Mouse (Mus musculus) stomach, postnatal 0 days (tissue): ENCODE data around the gene Pde4b. TPM values are rescaled to one million over a fixed set of nuclear protein-coding genes. Genes with fewer than 3 reads are reported as not detected.

ENCODE experiments used
- ATAC-seq: fragments of 200-750 bp; cut with Nextera tagmentation; 2 replicates; pipeline ENCODE4 v1.8.0; 2017; ENCODE audit not compliant: low FRiP score, low TSS enrichment
- DNase-seq: peaks from one replicate; pipeline ENCODE4 v3.0.0-alpha.2; 2016; ENCODE audit warnings: low spot score
- H3K27ac ChIP-seq: fragments of 300-500 bp; sonication (generic); replicated peaks from 2 replicates; pipeline ENCODE4 v1.5.1; 2014; ENCODE audit warnings: mild to moderate bottlenecking, control low read depth
- H3K27me3 ChIP-seq: fragments of 300-500 bp; sonication (generic); 2 replicates; pipeline ENCODE4 v1.6.1; 2014; ENCODE audit warnings: low read length; ENCODE audit not compliant: control insufficient read depth, insufficient read depth
- H3K36me3 ChIP-seq: fragments of 300-500 bp; sonication (generic); 2 replicates; pipeline ENCODE4 v1.6.1; 2014; ENCODE audit warnings: low read length, mixed read lengths; ENCODE audit not compliant: control insufficient read depth, insufficient read depth
- H3K4me1 ChIP-seq: fragments of 300-500 bp; sonication (generic); replicated peaks from 2 replicates; pipeline ENCODE4 v1.6.1; 2014; ENCODE audit warnings: antibody characterized with exemption; ENCODE audit not compliant: control insufficient read depth, insufficient read depth
- H3K4me2 ChIP-seq: fragments of 300-500 bp; sonication (generic); replicated peaks from 2 replicates; pipeline ENCODE4 v1.6.1; 2014; ENCODE audit warnings: low read depth, mild to moderate bottlenecking, control low read depth, moderate library complexity
- H3K4me3 ChIP-seq: fragments of 300-500 bp; sonication (generic); 2 replicates; pipeline ENCODE4 v1.5.1; 2014; ENCODE audit warnings: low read depth, low read length, control low read depth
- H3K9ac ChIP-seq: fragments of 300-500 bp; sonication (generic); 2 replicates; pipeline ENCODE4 v1.6.1; 2014; ENCODE audit warnings: mild to moderate bottlenecking, low read length, control low read depth, mixed read lengths
- H3K9me3 ChIP-seq: fragments of 300-500 bp; sonication (generic); 2 replicates; pipeline ENCODE4 v1.6.1; 2016; ENCODE audit warnings: low read length; ENCODE audit not compliant: control insufficient read depth
- CTCF ChIP-seq: IDR thresholded peaks from 2 replicates; pipeline ENCODE4 v1.5.1; 2016; ENCODE audit warnings: antibody characterized with exemption, low read depth, mild to moderate bottlenecking, moderate library complexity
- EP300 ChIP-seq: optimal IDR thresholded peaks from 2 replicates; pipeline ENCODE3; 2016; ENCODE audit warnings: antibody characterized with exemption
- WGBS: fragments of 180-500 bp; shearing (Covaris S2); extraction: QIAGEN DNeasy Blood & Tissue Kit; methylation state at CpG from one replicate; pipeline ENCODE4 v1.1.7; 2014; 5-methylcytosine and 5-hydroxymethylcytosine counted together
- polyA plus RNA-seq: library from polyadenylated mRNA; unstranded; fragments of >200 nt; fragmentation: Nextera tagmentation; extraction: Ambion mirVana; gene quantifications from 2 replicates; pipeline ENCODE4 v1.2.1, GENCODE M21; 2015

Pde4b gene
- polyA plus RNA-seq, 1 experiment from 2014 or later = 9.1 TPM

- WGBS = 59% methylated on average over 2 of the region's 2 CpGs
- Histone ChIP-seq H3K36me3 (no peaks in the 10 kb centered on the region), H3K9me3 (no peaks in the 10 kb centered on the region), H3K4me2 (no peak overlapping the region), H3K4me1 (peaks cover 5% of the 10 kb centered on the region), H3K27me3 (no peaks in the 10 kb centered on the region), H3K27ac (no peak overlapping the region), H3K4me3 (no peak overlapping the region), H3K9ac (no peak overlapping the region)
- TF ChIP-seq CTCF = no peak
- TF ChIP-seq EP300 = no peak
- no peak for ATAC-seq
- no peak for DNase-seq
Observed at GRCm38 (mm10) chr4:102567111-102567510, 479.8 kb downstream of the Pde4b start.

- H3K36me3 ChIP-seq = no peaks in the 10 kb centered on the region
- no peak overlapping the region for H3K4me3 ChIP-seq
- ATAC-seq (no peak), DNase-seq (no peak)
- WGBS = 30% methylated on average over 4 of the region's 4 CpGs
- no peaks in the 10 kb centered on the region for H3K9me3 ChIP-seq
- H3K27ac ChIP-seq = no peak overlapping the region
- H3K4me2 ChIP-seq = no peak overlapping the region
- TF ChIP-seq CTCF (no peak), EP300 (no peak)
- H3K4me1 ChIP-seq = peaks cover 5% of the 10 kb centered on the region
- H3K9ac ChIP-seq = no peak overlapping the region
- no peaks in the 10 kb centered on the region for H3K27me3 ChIP-seq
Observed at GRCm38 (mm10) chr4:102567676-102568254, 480.4 kb downstream of the Pde4b start.

GRCm38 (mm10) chr4:102568591-102568990, 481.2 kb downstream of the Pde4b start:
- H3K27me3 ChIP-seq = no peaks in the 10 kb centered on the region
- H3K4me3 ChIP-seq = no peak overlapping the region
- 4% methylated on average over 4 of the region's 4 CpGs for WGBS
- peaks cover 5% of the 10 kb centered on the region for H3K4me1 ChIP-seq
- ATAC-seq (no peak), DNase-seq (peak; percentile 65)
- no peak for TF ChIP-seq EP300
- TF ChIP-seq CTCF = no peak
- no peaks in the 10 kb centered on the region for H3K9me3 ChIP-seq
- H3K27ac ChIP-seq = peak overlapping the region; percentile 35
- no peaks in the 10 kb centered on the region for H3K36me3 ChIP-seq
- H3K9ac ChIP-seq = no peak overlapping the region
- H3K4me2 ChIP-seq = peak overlapping the region; percentile 9; the same call in 1 of the 2 replicates

GRCm38 (mm10) chr4:102569101-102569583, 481.8 kb downstream of the Pde4b start:
- ATAC-seq = no peak
- Histone ChIP-seq H3K4me3 (no peak overlapping the region), H3K9ac (no peak overlapping the region), H3K27ac (peak overlapping the region; percentile 35), H3K4me1 (peaks cover 5% of the 10 kb centered on the region), H3K9me3 (no peaks in the 10 kb centered on the region), H3K4me2 (no peak overlapping the region; the same call in 1 of the 2 replicates), H3K27me3 (no peaks in the 10 kb centered on the region), H3K36me3 (no peaks in the 10 kb centered on the region)
- TF ChIP-seq EP300 = no peak
- TF ChIP-seq CTCF = no peak
- no peak for DNase-seq
- 25% methylated on average over 8 of the region's 8 CpGs for WGBS

- TF ChIP-seq EP300 = no peak
- TF ChIP-seq CTCF = no peak
- 1% methylated on average over 20 of the region's 20 CpGs for WGBS
- Histone ChIP-seq H3K4me1 (peaks cover 5% of the 10 kb centered on the region), H3K36me3 (no peaks in the 10 kb centered on the region), H3K9me3 (no peaks in the 10 kb centered on the region), H3K27me3 (no peaks in the 10 kb centered on the region), H3K4me2 (peak overlapping the region; percentile 95), H3K4me3 (peak overlapping the region; percentile 62), H3K9ac (peak overlapping the region; percentile 75), H3K27ac (peak overlapping the region; percentile 89)
- ATAC-seq (peak; percentile 90), DNase-seq (peak; percentile 67)
Observed at GRCm38 (mm10) chr4:102569950-102570765, 482.8 kb downstream of the Pde4b start.
